Mouse (Mus musculus): Measurements from ENCODE around the gene Gm4353. TPM values are rescaled to one million over a fixed set of nuclear protein-coding genes. Genes with fewer than 3 reads are reported as not detected.

Gene Gm4353
- polyA plus RNA-seq, 1 experiment from 2014 or later = 1.2 TPM

DNA sequence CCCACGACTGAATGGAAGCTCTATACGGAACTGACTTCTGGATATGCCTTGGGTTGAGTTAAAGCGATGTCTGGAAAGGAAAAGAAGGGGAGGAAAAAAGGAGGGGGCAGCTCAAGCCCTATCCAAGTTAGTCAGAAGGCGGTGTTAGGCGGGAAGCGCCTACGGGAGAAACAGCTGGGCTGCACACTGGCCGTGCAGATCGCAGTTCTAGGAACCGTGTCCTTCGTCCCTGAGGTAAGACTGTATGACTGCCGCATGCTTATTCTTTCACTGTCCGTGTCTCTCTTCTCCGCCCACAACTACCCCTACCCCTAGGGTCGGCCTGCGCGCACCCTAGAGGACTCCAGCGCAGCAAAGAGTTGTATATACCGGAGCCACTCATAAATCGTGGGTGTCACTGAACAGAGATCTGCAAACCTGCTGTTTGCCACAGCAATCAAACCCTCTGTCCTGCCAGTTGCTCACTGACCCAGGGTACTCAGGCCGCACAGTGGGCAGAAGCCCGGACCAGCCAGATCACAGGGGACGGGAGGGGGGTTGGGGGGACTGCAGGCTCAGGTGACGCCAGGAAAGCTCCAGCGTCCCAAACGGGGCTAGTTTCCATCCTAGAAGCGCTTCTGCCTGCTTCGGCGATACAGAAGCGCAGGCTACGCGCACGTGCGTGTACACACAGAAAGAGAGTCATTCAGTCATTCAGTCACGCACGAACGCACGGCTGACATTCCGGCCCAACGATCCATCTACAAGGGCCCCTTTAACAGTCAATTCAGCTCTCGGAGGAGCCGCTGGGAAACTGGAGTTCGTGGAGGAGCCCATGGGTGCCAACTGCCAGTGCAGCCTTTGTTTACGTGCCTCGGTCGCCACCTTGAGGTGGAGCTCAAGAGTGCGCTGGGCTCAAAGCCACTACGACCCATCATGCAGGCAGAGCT, 44.6 kb downstream of the Gm4353 start:
- ATAC-seq (ENCODE audit: insufficient number of reproducible peaks, low FRiP score, low TSS enrichment, low read depth) = peak; percentile 79
- Histone ChIP-seq H3K9me3 (no peaks in the 10 kb centered on the region), H3K27ac (peak overlapping the region; percentile 80), H3K36me3 (no peaks in the 10 kb centered on the region), H3K4me2 (peak overlapping the region; percentile 92), H3K27me3 (peaks cover 27% of the 10 kb centered on the region), H3K4me3 (peak overlapping the region; percentile 57), H3K4me1 (peaks cover 24% of the 10 kb centered on the region), H3K9ac (peak overlapping the region; percentile 37)
- under 1% methylated on average over 48 of the region's 48 CpGs for WGBS

DNA sequence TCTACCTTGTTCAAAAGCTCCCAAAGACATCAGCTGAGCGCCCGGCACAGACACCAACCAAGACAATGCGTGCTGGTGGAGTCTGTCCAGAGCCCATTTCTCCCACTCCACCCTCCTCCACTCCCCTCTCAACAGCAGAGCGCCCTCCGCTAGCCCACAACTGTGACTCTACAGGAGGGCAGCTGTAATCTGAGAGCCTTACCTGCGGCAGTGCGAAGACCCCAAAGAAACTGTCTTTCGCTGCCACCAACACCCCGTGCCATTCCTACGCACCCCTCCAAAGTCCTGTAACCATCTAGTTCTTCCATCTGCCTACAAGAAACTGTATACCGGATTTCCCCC, 45.3 kb downstream of the Gm4353 start, which contains the start of gene 1110004F10Rik:
Gene 1110004F10Rik (plus strand): TSS at position 202 of the 342 bp plus-strand sequence.
- Histone ChIP-seq H3K27ac (peak within 1 kb of the TSS; percentile 80), H3K4me2 (peak within 1 kb of the TSS; percentile 92), H3K9me3 (no peaks in the 10 kb centered on the region), H3K4me1 (peaks cover 29% of the 10 kb centered on the region), H3K27me3 (peaks cover 27% of the 10 kb centered on the region), H3K36me3 (no peaks in the 10 kb centered on the region), H3K9ac (peak within 1 kb of the TSS; percentile 37), H3K4me3 (peak within 1 kb of the TSS; percentile 57)
- ATAC-seq (ENCODE audit: insufficient number of reproducible peaks, low FRiP score, low TSS enrichment, low read depth) = 0 out of 2 replicates have a peak, but pooled peaks have one; percentile 10
- WGBS = under 1% methylated on average over 11 of the region's 11 CpGs

DNA sequence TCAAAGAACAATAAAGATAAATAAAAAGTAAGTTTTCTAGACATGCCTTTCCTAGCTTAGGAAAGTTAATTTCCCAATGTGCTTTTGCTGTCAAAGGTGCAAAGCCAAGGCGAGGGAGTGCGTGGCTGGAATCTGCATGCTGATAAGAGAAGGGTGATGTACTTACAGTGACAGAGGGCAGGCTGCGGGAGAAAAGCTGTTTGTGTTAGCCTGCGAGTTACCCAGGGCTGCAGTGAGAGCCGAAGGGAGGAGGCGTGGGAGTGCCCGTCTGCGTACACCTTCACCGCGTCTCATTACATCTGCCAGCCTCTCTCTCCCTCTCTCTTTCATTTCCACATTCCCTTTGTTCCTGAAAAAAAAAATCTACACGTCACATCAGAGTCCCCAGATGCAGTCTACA, 45.9 kb downstream of the Gm4353 start, which contains the start of gene Sox6:
Gene Sox6 (minus strand): TSS at position 286 of the 400 bp plus-strand sequence.
- Histone ChIP-seq H3K4me3 (peak within 1 kb of the TSS; percentile 57), H3K27ac (peak within 1 kb of the TSS; percentile 80), H3K4me2 (peak within 1 kb of the TSS; percentile 92), H3K27me3 (peaks cover 30% of the 10 kb centered on the region), H3K9me3 (no peaks in the 10 kb centered on the region), H3K36me3 (no peaks in the 10 kb centered on the region), H3K9ac (peak within 1 kb of the TSS; percentile 37), H3K4me1 (peaks cover 35% of the 10 kb centered on the region)
- no peak for ATAC-seq (ENCODE audit: insufficient number of reproducible peaks, low FRiP score, low TSS enrichment, low read depth)
- WGBS = 1% methylated on average over 11 of the region's 11 CpGs

DNA sequence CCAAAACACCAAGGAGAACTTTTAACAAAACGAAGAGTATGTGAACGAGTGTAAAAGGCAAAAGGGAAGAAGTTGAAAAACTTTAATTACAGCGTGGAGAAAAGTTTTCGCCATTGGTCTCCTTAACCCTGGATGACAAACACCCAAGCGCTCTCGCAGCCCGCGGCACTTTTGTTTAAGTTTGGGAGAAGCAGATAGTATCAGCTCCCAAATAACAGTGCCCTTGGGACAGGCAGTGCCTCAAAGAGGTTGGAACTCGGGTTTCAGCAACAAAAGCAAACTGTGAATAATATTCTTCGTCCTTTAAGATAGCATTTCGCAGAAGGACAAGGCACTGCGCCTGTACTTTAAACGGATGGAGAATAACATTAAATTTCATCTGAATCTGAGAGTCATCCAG, 46.4 kb downstream of the Gm4353 start:
- Histone ChIP-seq H3K36me3 (no peaks in the 10 kb centered on the region), H3K4me3 (peak overlapping the region; percentile 57), H3K4me1 (peaks cover 35% of the 10 kb centered on the region), H3K27me3 (peaks cover 30% of the 10 kb centered on the region), H3K9ac (peak overlapping the region; percentile 26; the same call in 1 of the 2 replicates), H3K27ac (peak overlapping the region; percentile 80; the same call in 1 of the 2 replicates), H3K9me3 (no peaks in the 10 kb centered on the region), H3K4me2 (peak overlapping the region; percentile 92)
- WGBS = 3% methylated on average over 13 of the region's 13 CpGs
- no peak for ATAC-seq (ENCODE audit: insufficient number of reproducible peaks, low FRiP score, low TSS enrichment, low read depth)

DNA sequence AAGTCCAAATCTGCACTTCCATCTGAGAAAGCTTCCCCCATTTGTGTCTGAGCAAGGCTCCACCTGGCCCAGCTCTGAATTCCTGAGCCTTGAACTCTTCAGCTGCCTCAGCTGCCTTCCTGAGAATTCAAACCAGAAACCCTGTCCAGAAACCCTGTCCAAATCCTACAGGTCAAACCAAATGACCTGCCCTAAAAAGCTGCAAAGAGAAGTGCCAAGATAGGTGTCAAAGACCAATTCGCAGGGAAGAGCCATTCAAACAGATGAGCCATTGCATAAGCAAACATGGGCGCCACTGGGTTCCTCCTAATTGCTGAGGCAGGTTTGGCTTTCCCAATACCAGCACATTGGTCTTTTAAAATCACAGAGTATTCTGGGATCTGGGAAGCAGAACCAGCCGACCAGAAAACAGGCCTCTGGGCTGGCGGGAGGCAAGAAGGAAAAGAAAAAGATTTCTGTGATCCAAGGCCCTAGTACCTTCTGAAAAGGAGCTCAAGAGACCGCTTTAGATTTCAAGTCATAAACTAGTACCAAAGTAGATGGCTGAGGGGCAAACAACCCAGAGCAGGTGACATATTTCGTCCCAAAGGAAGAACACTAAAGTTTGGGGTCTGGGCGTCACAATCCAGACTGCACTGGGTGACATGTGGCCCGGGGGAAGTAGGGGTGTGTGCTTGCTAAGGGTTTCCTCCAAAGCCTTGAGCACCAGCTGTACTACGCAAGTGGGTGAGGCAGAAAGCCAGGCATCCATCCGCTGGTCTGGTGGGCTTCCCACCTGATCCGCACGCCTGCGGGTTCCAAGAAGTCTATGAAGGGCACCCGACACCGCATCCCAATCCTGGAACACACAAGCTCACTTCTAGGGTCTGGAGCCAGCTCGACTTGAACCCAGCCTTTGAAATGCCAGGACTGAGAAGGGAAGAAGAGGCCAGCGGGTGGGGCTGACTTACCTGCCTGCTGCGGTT, 47.6 kb downstream of the Gm4353 start:
- Histone ChIP-seq H3K9ac (no peak overlapping the region), H3K36me3 (no peaks in the 10 kb centered on the region), H3K4me1 (peaks cover 35% of the 10 kb centered on the region), H3K4me2 (peak overlapping the region; percentile 98), H3K9me3 (no peaks in the 10 kb centered on the region), H3K4me3 (peak overlapping the region; percentile 57), H3K27me3 (peaks cover 30% of the 10 kb centered on the region), H3K27ac (peak overlapping the region; percentile 64)
- WGBS = 34% methylated on average over 18 of the region's 18 CpGs
- no peak for ATAC-seq (ENCODE audit: insufficient number of reproducible peaks, low FRiP score, low TSS enrichment, low read depth)

DNA sequence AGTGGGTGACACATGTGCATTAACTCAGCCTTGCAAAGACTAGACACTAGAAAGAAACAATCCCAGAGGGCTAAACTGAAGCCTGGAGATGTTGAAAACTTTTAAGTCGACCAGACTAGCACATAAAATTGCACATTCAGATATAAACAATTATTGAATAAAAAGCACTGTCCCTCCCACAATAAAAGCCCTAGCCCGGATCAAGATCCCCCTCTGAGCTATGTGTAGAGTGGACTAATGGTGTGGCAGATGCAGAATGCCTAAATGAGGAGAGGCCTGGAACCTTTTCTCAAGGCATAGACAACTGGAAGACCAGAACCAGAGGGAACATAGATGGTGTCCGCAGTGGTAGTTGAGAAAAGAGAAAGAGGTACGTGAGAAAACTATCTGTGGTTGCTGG, 48.9 kb downstream of the Gm4353 start:
- WGBS = 54% methylated on average over 4 of the region's 4 CpGs

DNA sequence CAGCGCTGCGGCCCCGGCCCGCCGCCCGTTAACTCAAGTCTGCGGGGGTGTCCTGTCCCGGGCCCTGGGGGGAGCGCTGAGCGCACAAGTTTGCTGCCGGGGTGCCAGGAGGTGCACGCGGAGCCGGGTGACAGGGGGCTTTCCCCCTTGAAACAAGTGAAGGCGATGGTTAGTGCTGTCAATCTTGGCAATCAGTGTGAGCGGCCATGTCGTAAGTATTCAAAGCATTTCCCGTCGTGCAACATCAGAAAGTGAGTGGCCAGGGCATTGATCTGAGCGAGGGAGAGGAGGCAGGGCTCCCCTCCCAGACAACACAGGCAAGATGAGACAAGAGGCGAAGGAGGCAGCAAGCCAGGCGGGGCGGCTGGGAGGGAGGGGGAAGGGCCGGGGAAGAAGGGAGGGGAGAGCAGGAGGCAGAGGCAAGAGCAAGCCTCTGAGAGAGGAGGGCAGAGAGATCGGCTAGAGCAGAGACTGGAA, 50.1 kb downstream of the Gm4353 start:
- H3K27me3 ChIP-seq = peaks cover 42% of the 10 kb centered on the region
- H3K4me3 ChIP-seq = peak overlapping the region; percentile 57
- no peaks in the 10 kb centered on the region for H3K9me3 ChIP-seq
- under 1% methylated on average over 25 of the region's 25 CpGs for WGBS
- H3K4me1 ChIP-seq = peaks cover 39% of the 10 kb centered on the region
- H3K9ac ChIP-seq = peak overlapping the region; percentile 55
- no peak for ATAC-seq (ENCODE audit: insufficient number of reproducible peaks, low FRiP score, low TSS enrichment, low read depth)
- no peaks in the 10 kb centered on the region for H3K36me3 ChIP-seq
- H3K27ac ChIP-seq = peak overlapping the region; percentile 92
- H3K4me2 ChIP-seq = peak overlapping the region; percentile 98

More for the DNA sequence above, 48.9 kb downstream of the Gm4353 start:
- Histone ChIP-seq H3K9me3 (no peaks in the 10 kb centered on the region), H3K27ac (no peak overlapping the region), H3K4me3 (peak overlapping the region; percentile 57), H3K4me1 (peaks cover 40% of the 10 kb centered on the region), H3K27me3 (peaks cover 36% of the 10 kb centered on the region), H3K9ac (no peak overlapping the region), H3K36me3 (no peaks in the 10 kb centered on the region), H3K4me2 (peak overlapping the region; percentile 98)
- ATAC-seq (ENCODE audit: insufficient number of reproducible peaks, low FRiP score, low TSS enrichment, low read depth) = no peak

DNA sequence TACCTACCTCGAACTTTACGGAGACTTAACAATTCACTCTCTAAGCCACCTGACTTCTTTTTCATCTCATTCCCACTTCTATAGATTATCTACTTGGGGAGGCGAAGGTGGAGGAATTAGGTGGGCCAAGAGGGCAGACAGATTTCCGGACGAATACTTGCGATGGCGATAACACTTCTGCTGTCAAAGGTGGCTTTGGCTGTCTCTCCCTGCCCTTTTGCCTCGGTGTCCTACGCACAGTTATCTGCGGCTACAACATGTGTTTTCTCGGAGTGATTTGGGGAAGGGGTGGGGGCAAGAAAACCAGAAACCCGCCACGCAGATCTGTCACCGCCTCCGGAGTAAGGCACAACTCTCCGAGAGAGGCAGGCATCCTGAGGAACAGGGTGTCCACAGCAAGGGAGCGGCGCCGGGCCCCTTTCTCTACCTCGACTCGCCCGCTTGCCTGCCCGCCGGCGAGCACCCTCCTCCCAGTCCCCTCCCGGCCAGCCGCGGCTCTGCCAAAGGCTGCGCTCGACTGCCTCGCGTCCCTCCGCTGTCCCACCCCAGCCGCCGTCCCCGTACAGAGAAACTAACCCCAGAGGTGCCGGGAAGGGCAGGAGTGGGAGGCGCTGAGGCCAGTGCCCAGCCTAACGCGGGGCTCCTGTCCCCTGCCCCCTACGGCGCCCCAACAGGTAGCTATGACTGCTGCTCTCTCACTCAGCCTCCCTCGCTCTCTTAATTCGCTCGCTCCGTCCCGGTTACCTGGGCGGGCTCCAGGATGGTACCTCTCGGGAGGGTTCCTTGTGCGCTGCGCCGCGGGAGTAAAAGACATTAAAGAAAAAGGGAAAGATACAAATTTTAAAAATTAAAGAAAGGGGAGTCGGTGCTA, 50.8 kb downstream of the Gm4353 start:
- no peaks in the 10 kb centered on the region for H3K9me3 ChIP-seq
- peak; percentile 53 for ATAC-seq (ENCODE audit: insufficient number of reproducible peaks, low FRiP score, low TSS enrichment, low read depth)
- H3K27me3 ChIP-seq = peaks cover 40% of the 10 kb centered on the region
- H3K4me2 ChIP-seq = peak overlapping the region; percentile 98
- peaks cover 35% of the 10 kb centered on the region for H3K4me1 ChIP-seq
- peak overlapping the region; percentile 57 for H3K4me3 ChIP-seq
- H3K27ac ChIP-seq = peak overlapping the region; percentile 92
- under 1% methylated on average over 50 of the region's 54 CpGs for WGBS
- peak overlapping the region; percentile 55 for H3K9ac ChIP-seq
- H3K36me3 ChIP-seq = no peaks in the 10 kb centered on the region
